Mouse (Mus musculus): ENCODE data around the gene 1700029F12Rik. TPM values are rescaled to one million over a fixed set of nuclear protein-coding genes. Genes with fewer than 3 reads are reported as not detected.

Gene 1700029F12Rik
- polyA plus RNA-seq, 1 experiment from 2014 or later = not detected

DNA sequence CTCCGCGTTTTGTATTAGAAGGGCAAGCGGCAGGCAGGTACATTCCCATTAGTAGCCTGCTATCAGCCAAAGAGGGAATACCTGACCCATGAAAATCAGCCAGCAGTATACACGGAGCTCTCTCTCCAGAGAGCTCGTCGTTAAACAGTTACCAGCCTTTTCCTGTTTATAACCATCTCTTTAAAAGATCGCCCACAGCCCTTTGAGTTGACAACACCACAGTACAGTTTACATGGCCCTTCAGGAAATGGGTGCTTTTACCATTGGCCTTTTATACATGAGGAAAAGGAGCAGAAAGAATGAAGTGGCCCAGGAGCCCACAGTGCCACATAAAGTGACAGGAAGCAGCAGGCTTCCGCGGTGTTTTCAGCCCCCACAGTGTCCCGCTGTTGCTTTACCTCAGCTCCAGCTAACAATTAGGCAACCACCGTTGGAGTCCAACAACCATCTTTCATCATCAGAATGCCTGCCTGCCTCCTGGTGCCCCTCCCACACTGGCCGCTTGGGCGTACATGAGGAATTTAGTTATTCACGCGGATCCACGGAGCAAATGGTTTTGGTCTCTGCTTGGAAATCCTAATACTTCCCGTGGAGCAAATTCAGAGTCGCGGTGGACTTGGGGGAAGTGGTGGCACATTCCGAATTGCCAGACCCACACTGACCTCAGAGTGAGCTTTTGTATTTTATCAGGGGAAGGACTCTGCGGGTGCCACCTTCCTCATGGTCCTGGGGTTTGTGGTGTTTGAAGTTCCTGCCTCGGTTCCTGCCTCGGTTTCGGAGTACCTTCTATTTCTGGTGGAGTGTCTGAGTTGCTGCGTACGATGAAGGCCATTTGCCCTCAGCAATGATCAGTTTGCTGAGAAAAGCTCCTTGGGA, 50.7 kb downstream of the 1700029F12Rik start:
- Histone ChIP-seq H3K27ac (no peak overlapping the region), H3K9me3 (no peaks in the 10 kb centered on the region), H3K4me3 (no peak overlapping the region), H3K36me3 (no peaks in the 10 kb centered on the region), H3K27me3 (ENCODE audit: insufficient read depth, poor library complexity, severe bottlenecking) (no peaks in the 10 kb centered on the region), H3K4me1 (replicated peaks) (peaks cover 13% of the 10 kb centered on the region)
- WGBS = 57% methylated on average over 26 of the region's 26 CpGs
- DNase-seq (ENCODE audit: low spot score) = no peak

DNA sequence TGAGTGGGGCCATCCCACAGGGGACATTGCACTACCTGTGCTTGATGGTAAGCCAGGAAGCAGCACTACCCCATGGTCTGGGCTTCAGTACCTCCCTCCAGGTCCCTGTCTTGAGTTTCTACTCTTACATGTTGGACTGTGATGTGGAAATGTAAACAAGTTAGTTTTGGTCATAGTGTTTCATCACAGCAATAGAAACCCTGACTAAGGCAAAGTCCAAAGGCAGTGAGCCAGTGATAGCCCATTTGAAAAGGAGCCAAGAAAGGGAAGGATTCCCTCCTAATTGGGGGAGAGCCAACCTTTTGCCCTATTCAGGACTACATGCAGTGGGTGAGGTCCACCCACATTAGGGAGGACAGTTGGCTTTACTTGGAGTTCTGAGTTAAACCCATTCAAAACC, 53.6 kb downstream of the 1700029F12Rik start:
- Histone ChIP-seq H3K4me1 (replicated peaks) (peaks cover 13% of the 10 kb centered on the region), H3K4me3 (no peak overlapping the region), H3K27me3 (ENCODE audit: insufficient read depth, poor library complexity, severe bottlenecking) (no peaks in the 10 kb centered on the region), H3K36me3 (no peaks in the 10 kb centered on the region), H3K27ac (no peak overlapping the region), H3K9me3 (no peaks in the 10 kb centered on the region)
- DNase-seq (ENCODE audit: low spot score) = no peak

DNA sequence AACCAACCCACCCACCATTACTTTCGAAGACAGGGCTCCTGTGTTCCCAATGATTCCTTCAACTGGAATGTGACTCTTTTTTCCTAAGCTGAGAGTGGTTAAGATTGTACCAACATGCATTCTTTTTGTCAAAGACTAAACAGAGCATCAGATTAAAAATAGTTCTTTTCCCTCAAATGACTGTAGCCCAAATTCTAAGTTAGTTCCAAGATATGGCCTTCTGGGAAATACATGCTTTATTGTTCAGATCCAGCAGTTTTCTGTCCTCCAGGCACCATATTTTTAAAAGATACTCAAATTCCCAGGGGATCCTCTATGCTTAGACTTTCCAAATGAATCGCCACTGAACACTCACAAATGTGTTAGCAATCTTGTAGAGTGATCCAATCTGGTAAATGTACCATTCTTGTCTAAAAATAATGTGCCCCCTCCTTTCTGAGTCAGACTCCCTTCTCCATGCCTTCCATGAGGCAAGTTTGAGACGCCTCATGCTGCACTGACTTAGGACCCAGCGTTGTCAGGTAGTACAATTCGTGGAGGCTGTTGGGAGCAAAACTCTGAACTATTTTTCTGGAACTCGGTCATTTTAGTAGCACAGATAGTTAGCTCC, 57.1 kb downstream of the 1700029F12Rik start:
- no peak overlapping the region for H3K27ac ChIP-seq
- DNase-seq (ENCODE audit: low spot score) = no peak
- no peaks in the 10 kb centered on the region for H3K9me3 ChIP-seq
- H3K4me3 ChIP-seq = no peak overlapping the region
- 90% methylated on average over 6 of the region's 6 CpGs for WGBS
- no peaks in the 10 kb centered on the region for H3K27me3 ChIP-seq (ENCODE audit: insufficient read depth, poor library complexity, severe bottlenecking)
- no peaks in the 10 kb centered on the region for H3K4me1 ChIP-seq (replicated peaks)
- H3K36me3 ChIP-seq = no peaks in the 10 kb centered on the region

DNA sequence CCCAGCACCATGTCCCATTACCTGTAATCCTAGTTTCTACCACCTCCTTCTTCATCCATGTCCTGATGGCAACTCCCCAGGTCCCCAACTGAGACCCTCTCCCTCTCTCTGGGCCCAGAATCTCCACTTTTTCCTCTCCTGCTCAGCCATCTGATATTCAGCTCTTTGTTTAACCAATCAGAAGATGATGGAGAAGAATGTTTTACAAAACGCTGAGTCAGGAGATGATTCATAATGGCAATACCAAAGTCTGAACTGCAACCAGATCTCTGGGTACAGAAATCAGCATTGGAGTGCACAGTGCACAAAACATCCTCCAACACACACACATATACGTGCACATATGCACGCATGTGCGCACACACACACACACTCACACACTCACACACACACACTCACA, 60.8 kb downstream of the 1700029F12Rik start:
- no peaks in the 10 kb centered on the region for H3K9me3 ChIP-seq
- no peaks in the 10 kb centered on the region for H3K27me3 ChIP-seq (ENCODE audit: insufficient read depth, poor library complexity, severe bottlenecking)
- no peaks in the 10 kb centered on the region for H3K36me3 ChIP-seq
- no peak overlapping the region for H3K27ac ChIP-seq
- H3K4me1 ChIP-seq (replicated peaks) = no peaks in the 10 kb centered on the region
- DNase-seq (ENCODE audit: low spot score) = no peak
- H3K4me3 ChIP-seq = no peak overlapping the region
- 91% methylated on average over 4 of the region's 4 CpGs for WGBS

Other genes starting within 250 kb of the 1700029F12Rik start
- 0.29 and 0.93 TPM in 2 replicates for gene Gcnt4, start 109.7 kb downstream of the 1700029F12Rik start, polyA plus RNA-seq (2016; fragmentation: Nextera tagmentation; extraction: Ambion mirVana)
- gene Fam169a, start 32.9 kb upstream of the 1700029F12Rik start, polyA plus RNA-seq (2016; fragmentation: Nextera tagmentation; extraction: Ambion mirVana) = 6.9 and 8.4 TPM in 2 replicates
- 0.62 and 0.75 TPM in 2 replicates for gene Gm6169, start 64.9 kb upstream of the 1700029F12Rik start, polyA plus RNA-seq (2016; fragmentation: Nextera tagmentation; extraction: Ambion mirVana)
- 37.4 and 44.0 TPM in 2 replicates for gene Gfm2, start 103.6 kb upstream of the 1700029F12Rik start, polyA plus RNA-seq (2016; fragmentation: Nextera tagmentation; extraction: Ambion mirVana)
- 43.5 and 63.0 TPM in 2 replicates for gene Nsa2, start 103.6 kb upstream of the 1700029F12Rik start, polyA plus RNA-seq (2016; fragmentation: Nextera tagmentation; extraction: Ambion mirVana)
- gene Hexb, start 164.0 kb upstream of the 1700029F12Rik start, polyA plus RNA-seq (2016; fragmentation: Nextera tagmentation; extraction: Ambion mirVana) = 18.7 and 23.4 TPM in 2 replicates
- 11.2 and 18.6 TPM in 2 replicates for gene Enc1, start 206.7 kb upstream of the 1700029F12Rik start, polyA plus RNA-seq (2016; fragmentation: Nextera tagmentation; extraction: Ambion mirVana)